Mouse (Mus musculus) lung, adult 2 months (tissue): Measurements from ENCODE around the gene Lasp1. TPM values are rescaled to one million over a fixed set of nuclear protein-coding genes. Genes with fewer than 3 reads are reported as not detected.
A peak's percentile ranks its signal among the peaks of the same experiment; 100 is the strongest.

Experiments used
- DNase-seq: peaks from one replicate; pipeline ENCODE4 v3.0.0; 2022
- H3K4me1 ChIP-seq: fragments of 200-500 bp; 2 replicates; pipeline ENCODE4 v1.6.1; 2011; ENCODE audit warnings: low read length; ENCODE audit not compliant: control insufficient read depth, insufficient read depth
- H3K4me3 ChIP-seq: fragments of 200-500 bp; replicated peaks from 2 replicates; pipeline ENCODE3; 2011; ENCODE audit warnings: low read depth, mild to moderate bottlenecking, control low read depth, low read length; ENCODE audit errors: extremely low read depth
- CTCF ChIP-seq: fragments of 200-500 bp; IDR thresholded peaks from 2 replicates; pipeline ENCODE4 v1.5.1; 2011; ENCODE audit warnings: mild to moderate bottlenecking, low read length, control low read depth; ENCODE audit not compliant: insufficient read depth
- POLR2A ChIP-seq: fragments of 200-500 bp; IDR thresholded peaks from 2 replicates; pipeline ENCODE4 v1.6.1; 2011; ENCODE audit warnings: low read depth, mild to moderate bottlenecking, control low read depth, low read length, borderline replicate concordance; ENCODE audit errors: extremely low read depth
- WGBS: fragments of 180-500 bp; shearing (Covaris S2); methylation state at CpG from one replicate; pipeline ENCODE4 v1.1.7; 2018; 5-methylcytosine and 5-hydroxymethylcytosine counted together
- polyA plus RNA-seq: library from polyadenylated mRNA; depleted of rRNA; stranded (reverse); fragments of >200 nt; gene quantifications from 2 replicates; pipeline ENCODE4 v1.2.3, GENCODE M21; 2012; rRNA removed

Lasp1 gene
- polyA plus RNA-seq, 1 experiment, result 137 TPM

DNA sequence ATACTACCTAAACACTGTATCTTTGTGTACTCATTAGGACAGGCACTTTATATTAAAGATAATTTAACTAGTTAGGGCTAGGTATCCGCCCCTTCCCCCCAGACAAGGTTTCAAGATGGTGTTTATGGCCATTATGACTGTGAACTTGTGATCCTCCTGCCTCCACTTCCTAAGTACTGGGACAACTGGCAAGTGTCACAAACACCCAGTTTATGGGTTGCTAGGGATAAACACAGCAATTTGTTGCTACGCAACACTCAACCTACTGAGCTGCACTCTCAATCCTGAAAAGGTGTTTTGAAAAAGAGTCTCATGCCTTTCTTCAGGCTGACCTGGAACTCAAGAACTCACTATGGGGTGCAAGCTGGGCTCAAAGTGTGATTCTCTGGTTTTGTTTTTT is 78.5 kb downstream of the Lasp1 start:
- Histone ChIP-seq H3K4me1 (no peaks in the 10 kb centered on the region), H3K4me3 (no peak overlapping the region)
- TF ChIP-seq POLR2A, result no peak
- no peak for TF ChIP-seq CTCF
- whole genome bisulfite sequencing, result 72% methylated on average over 2 of the region's 2 CpGs
- DNase-seq, result no peak

DNA sequence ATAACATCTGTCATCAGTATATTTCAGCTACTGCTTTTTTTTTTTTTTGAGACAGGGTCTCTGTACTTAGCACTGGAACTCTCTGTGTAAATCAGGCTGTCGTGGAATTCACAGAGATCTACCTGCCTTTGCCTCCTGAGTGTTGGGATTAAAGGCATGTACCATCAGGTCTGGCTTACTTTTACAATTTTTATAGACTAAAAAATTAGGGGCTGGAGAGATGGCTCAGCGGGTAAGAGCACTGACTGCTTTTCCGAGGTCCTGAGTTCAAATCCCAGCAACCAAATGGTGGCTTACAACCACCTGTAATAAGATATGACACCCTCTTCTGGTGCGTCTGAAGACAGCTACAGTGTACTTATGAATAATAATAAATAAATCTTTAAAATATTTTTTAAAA is 81.6 kb downstream of the Lasp1 start:
- TF ChIP-seq POLR2A (no peak), CTCF (no peak)
- no peak for DNase-seq
- no peaks in the 10 kb centered on the region for H3K4me1 ChIP-seq
- no peak overlapping the region for H3K4me3 ChIP-seq
- 89% methylated on average over 4 of the region's 4 CpGs for WGBS

DNA sequence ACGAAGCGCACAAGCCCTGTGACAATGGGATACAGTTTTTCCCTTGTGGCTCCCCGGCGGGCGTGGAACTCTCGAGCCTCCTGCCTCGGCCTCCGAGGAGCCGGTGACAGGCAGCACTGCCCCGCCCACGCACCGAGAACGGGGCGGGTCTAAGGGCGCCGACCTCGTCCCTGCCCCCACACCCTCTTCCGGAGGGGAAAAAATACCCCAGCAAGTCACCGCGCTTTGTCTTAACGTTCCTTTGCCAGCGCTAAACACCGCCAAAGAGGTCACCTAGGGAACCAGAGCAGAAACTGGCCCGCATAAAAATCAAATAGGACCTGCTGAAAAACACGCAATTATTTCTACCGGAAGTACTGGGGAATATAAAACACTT is 84.7 kb downstream of the Lasp1 start:
- peak; percentile 77 for DNase-seq
- TF ChIP-seq POLR2A, result peak; percentile 7; the same call in 1 of the 2 replicates
- no peak for TF ChIP-seq CTCF
- 5% methylated on average over 26 of the region's 26 CpGs for WGBS
- Histone ChIP-seq H3K4me1 (no peaks in the 10 kb centered on the region), H3K4me3 (peak overlapping the region; percentile 81)

DNA sequence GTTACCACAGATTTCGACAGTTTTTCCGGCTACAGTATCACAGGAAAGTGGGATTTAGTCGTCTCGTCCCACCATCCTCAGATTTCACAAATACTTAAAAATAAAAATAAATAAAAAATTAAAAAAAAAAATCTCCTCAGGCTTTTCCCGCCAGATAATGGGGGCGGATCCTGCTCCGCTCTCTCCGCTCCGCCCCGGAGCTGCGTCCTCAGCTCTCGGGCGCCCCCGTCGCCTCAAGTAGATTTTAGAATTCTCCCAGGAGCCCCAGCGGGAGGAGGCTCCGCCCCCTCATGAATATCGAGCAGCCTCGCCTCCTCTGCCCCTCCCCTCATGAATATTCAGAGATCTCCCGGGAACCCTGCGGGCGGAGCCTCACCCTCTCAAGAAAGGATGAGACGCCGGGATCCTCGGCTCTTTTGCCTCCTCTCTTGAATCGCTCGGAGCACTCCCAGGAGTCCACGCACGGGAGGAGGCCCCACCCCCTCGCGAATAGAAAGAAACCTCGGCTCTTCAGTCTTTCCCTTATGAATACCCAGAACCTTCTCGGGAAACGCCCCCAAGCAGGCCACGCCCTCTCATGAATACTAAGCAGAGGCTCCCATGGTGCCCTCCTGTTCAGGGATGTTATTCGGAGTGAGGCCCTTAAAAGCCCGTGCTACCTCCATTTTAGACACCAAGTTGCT is 85.3 kb downstream of the Lasp1 start, which contains the start of gene Fbxo47:
TSS of gene Fbxo47 (minus strand) at position 237 of the 683 bp plus-strand sequence.
- no peak for TF ChIP-seq CTCF
- peak; percentile 94 for DNase-seq
- no peaks in the 10 kb centered on the region for H3K4me1 ChIP-seq
- peak within 1 kb of the TSS; percentile 87 for H3K4me3 ChIP-seq
- WGBS, result under 1% methylated on average over 37 of the region's 37 CpGs

DNA sequence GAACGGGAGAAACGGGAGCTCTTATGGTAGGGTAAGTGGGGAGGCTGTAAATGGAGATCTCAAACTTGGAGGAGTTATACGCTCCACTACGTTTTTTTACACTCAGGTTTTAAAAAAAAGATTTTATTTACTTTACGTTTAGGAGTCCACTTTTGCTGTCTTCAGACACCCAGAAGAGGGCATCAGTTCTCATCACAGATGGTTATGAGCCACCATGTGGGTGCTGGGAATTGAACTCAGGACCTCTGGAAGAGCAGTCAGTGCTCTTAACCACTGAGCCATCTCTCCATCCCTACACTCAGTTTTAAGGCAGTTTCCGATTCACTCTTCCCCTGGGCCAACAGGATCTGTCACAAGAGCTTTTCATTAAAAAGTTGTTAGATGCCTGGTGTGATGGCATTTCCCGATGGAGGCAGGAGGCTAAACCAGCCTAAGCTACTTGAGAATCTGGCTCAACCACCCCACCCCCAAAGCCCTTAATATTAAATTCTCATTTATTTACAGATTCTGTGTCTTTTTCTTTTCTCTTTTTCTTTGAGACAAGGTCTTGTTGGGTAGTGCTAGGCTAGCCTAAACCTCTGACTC is 85.9 kb downstream of the Lasp1 start:
- 21% methylated on average over 7 of the region's 7 CpGs for WGBS
- TF ChIP-seq POLR2A (no peak), CTCF (no peak)
- Histone ChIP-seq H3K4me1 (no peaks in the 10 kb centered on the region), H3K4me3 (peak overlapping the region; percentile 87)
- no peak for DNase-seq

DNA sequence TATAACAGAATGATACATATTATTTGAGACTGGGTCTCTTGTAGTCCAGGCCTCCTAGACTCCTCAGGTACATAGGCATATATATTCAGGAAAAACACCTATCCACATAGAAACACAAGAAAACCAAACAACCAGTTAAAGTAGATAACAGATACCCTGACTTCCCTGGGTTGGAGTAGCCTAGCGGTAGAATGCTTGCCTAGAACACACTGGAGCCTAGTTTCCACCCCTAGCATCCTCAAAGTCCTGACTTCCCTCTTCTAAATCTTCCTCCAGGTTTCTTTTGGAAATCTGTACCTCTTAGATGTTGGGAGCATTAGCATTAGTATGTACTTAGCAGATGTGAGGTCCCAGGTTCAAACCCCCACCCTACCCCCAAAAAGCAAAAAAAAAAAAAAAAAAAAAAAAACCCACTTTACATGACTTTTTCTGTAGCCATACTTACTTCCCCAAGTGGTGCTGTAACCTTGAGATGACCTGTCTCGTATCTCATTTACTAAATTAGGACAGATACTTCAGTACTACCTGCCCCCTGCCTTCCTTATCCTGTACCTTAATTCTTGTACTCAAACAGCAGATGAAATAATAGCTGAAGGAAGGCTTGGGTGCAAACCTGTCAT is 86.6 kb downstream of the Lasp1 start:
- no peak for DNase-seq
- no peaks in the 10 kb centered on the region for H3K4me1 ChIP-seq
- TF ChIP-seq POLR2A, result no peak
- no peak for TF ChIP-seq CTCF
- 94% methylated on average over 2 of the region's 2 CpGs for WGBS
- no peak overlapping the region for H3K4me3 ChIP-seq

Other genes with a start within 250 kb of the Lasp1 start
- gene Srcin1, start 222.8 kb upstream of the Lasp1 start, polyA plus RNA-seq, result 6.4 and 7.0 TPM in 2 replicates
- 6.4 and 12.3 TPM in 2 replicates for gene Epop, start 169.3 kb upstream of the Lasp1 start, polyA plus RNA-seq
- gene Mllt6, start 135.6 kb upstream of the Lasp1 start, polyA plus RNA-seq, result 65.9 and 79.6 TPM in 2 replicates
- 26.4 and 34.0 TPM in 2 replicates for gene Cisd3, start 113.2 kb upstream of the Lasp1 start, polyA plus RNA-seq
- 65.9 and 81.9 TPM in 2 replicates for gene Pcgf2, start 98.5 kb upstream of the Lasp1 start, polyA plus RNA-seq
- gene Psmb3, start 95.6 kb upstream of the Lasp1 start, polyA plus RNA-seq, result 214 and 264 TPM in 2 replicates
- gene Pip4k2b, start 54.3 kb upstream of the Lasp1 start, polyA plus RNA-seq, result 11.9 and 14.6 TPM in 2 replicates
- 7.0 and 11.6 TPM in 2 replicates for gene Cwc25, start 32.4 kb upstream of the Lasp1 start, polyA plus RNA-seq
- gene 1700001P01Rik, start 23.1 kb upstream of the Lasp1 start, polyA plus RNA-seq, result 0.22 TPM in 1 of 2 replicates, not detected in the other
- 81.7 and 95.5 TPM in 2 replicates for gene Rpl23, start 16.6 kb upstream of the Lasp1 start, polyA plus RNA-seq
- gene B230217C12Rik, start 41.8 kb downstream of the Lasp1 start, polyA plus RNA-seq, result 2.8 and 4.5 TPM in 2 replicates
- gene Fbxo47, start 85.2 kb downstream of the Lasp1 start, polyA plus RNA-seq, result 0.16 and 0.36 TPM in 2 replicates
- gene Plxdc1, start 187.4 kb downstream of the Lasp1 start, polyA plus RNA-seq, result 18.5 and 20.9 TPM in 2 replicates
- 2.7 and 5.1 TPM in 2 replicates for gene Arl5c, start 197.2 kb downstream of the Lasp1 start, polyA plus RNA-seq
- 16.0 and 25.6 TPM in 2 replicates for gene Cacnb1, start 224.0 kb downstream of the Lasp1 start, polyA plus RNA-seq
- 426 and 513 TPM in 2 replicates for gene Rpl19, start 227.7 kb downstream of the Lasp1 start, polyA plus RNA-seq